Mouse (Mus musculus): ENCODE measurements around the gene Tmem169.
"Not testable (repeated sequence)": the region's sequence is repeated elsewhere in the genome, so short reads cannot be mapped to it uniquely, and the experiment has no call there.

Gene Tmem169

DNA sequence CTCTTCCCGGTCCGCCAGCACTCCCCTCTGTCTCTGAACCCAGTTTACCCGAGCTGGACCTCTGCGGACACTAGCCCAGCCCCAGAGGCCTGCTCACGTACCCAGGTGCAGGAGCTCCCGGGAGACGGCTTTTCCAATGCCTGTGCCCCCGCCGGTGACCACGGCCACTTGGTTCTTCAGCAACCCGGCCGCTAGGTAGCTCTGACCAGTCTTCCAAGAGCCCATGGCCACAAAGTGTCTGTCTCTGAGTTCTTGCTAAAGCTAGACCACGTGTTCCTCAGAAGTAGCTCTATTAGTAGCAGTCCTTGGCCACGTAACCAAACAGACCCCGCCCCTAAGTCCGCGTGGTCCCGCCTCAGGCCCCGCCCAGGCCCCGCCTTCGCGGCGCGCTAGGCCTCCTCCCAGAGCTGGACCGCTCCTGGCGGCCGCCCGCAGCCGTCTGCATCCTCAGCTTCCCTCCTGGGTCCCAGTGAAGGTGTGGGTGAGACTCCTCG, at the start of gene Tmem169, which contains the start of gene Pecr:
Gene Tmem169, plus strand, starts transcription at position 378 of the 494 bp plus-strand sequence.
Gene Pecr, minus strand, starts transcription at position 323 of the 494 bp plus-strand sequence.
- in situ Hi-C loops (cut with MboI; ENCODE audit: low pct_unique_long_range_greater_than_20kb in 1 of 2, low sequenced_read_pairs in 2 of 2, unreplicated experiment in 1 of 2), result no loop called here

DNA sequence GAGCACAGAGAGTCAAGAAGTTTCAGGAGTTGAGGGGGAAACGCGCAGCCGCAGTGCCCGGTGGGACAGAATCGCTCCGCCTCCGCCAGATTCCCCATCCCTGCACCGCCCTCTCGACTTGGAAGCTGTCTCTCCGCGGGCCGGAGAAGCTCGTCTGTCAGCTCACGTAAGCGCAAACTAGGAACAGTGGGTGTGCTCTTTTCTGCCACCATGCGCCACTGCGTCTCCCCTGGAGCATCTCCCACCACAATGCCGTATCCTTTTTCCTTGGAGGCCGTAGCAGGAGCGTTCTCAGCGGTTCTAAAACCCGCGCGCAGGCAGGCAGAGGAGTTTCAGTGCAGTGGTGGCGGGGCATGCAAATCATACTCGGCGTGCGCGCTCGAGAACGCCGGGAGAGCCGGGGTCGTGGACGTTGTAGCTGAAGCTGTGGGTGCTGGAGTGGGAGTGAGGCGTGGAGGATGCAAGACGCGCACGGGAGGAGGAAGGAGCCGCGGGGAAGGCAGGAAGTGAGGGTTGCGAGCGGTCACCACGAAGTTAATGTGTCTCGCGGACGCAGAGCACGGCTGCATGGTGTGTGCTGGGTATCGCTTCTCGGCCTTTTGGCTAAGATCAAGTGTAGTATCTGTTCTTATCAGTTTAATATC, 47.7 kb upstream of the Tmem169 start:
- in situ Hi-C loops (cut with MboI; ENCODE audit: low pct_unique_long_range_greater_than_20kb in 1 of 2, low sequenced_read_pairs in 2 of 2, unreplicated experiment in 1 of 2), result not testable (repeated sequence)

DNA sequence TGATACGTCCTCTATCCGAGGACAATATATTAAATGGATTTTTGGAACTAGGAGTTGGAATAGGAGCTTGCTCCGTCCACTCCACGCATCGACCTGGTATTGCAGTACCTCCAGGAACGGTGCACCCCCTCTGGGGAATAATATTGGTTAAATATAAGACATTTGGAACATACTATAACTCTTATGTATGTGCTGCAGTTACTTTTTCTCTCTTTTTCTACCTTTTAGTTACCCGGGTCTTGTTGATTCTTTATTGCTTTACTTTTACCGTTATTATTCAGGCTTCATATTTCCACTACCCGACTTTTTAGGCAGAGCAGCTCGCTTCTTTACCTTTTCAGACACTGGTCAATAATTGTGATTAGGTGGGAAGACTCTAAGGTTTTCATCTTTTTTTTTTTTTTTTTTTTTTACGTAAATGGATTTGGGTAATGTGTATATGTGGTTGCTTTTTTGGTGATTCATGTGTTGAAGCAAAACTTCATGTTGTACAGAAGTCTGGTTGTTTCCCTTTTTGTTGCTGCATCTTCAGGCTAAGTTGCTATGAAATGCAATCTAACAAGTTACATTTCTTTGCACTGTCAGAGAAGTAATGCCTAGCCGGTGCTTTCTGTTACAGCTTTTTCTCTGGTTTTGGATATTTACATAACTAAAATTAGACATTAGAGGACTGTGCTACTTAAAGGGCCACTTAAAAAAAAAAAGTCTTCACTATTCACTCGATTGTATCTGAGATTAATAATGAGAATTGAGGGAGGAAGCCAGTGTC, 47.0 kb upstream of the Tmem169 start:
- in situ Hi-C loops (cut with MboI; ENCODE audit: low pct_unique_long_range_greater_than_20kb in 1 of 2, low sequenced_read_pairs in 2 of 2, unreplicated experiment in 1 of 2), result no loop called here

DNA sequence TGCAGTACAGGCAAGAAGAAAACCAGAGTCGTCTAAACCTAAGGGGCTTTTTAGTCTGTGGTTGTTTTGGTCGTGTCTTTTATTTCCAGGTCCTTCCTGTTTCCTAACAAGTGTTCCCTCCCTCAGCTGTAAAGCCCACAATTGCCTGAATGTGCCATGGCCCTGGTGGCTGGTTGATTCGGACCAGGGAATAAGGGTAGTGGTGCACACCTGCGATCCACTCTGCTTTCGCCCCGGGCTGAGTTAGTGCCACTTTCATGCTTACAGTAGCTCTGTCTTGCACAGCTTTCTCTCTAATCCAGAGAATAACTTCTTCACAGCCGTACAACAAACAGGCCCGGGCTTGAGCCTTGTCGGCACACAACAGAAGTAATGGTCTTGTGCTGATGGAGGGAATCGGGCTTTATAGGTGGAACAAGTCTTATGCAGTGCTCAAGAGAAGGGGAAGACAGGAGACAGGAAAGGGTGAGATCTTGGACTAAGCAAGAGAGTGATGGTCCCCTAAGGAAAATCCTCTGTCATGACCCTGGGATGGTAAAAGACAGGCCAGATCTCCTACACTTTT, 46.1 kb upstream of the Tmem169 start:
- in situ Hi-C loops (cut with MboI; ENCODE audit: low pct_unique_long_range_greater_than_20kb in 1 of 2, low sequenced_read_pairs in 2 of 2, unreplicated experiment in 1 of 2), result no loop called here

DNA sequence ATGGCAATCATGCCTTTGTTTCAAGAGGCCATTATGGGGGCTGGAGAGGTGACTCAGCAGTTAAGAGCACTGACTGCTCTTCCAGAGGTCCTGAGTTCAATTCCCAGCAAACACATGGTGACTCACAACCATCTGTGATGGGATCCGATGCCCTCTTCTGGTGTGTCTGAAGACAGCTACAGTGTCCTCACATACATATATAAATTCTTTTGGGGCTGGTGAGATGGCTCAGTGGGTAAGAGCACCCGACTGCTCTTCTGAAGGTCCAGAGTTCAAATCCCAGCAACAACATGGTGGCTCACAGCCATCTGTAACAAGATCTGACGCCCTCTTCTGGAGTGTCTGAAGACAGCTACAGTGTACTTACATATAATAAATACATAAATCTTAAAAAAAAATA, 45.1 kb upstream of the Tmem169 start:
- in situ Hi-C loops (cut with MboI; ENCODE audit: low pct_unique_long_range_greater_than_20kb in 1 of 2, low sequenced_read_pairs in 2 of 2, unreplicated experiment in 1 of 2), result not testable (repeated sequence)

DNA sequence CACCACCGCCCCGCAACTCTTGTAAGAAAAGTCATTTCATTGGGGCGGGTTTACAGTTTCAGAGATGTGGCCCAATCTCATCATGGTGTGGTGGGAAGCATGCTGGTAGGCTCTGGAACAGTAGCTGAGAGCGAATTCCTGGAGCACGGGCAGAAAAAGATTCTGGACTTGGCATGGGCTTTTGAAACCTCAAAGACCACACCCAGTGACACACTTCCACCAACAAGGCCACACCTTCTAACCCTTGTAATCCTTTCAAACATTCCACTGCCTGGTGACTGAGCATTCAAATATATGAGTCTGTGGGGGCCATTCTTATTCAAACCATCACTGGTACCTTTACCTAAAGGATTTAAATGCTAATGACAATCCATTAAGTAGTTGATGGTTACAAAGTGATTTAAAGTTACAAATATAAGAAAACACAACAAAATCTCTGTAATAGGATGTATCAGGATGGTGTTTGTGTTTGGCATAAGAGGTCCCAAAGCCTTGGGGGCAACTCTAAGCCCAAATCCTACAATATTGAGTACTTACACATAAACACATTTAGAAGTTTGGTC, 41.5 kb upstream of the Tmem169 start:
- in situ Hi-C loops (cut with MboI; ENCODE audit: low pct_unique_long_range_greater_than_20kb in 1 of 2, low sequenced_read_pairs in 2 of 2, unreplicated experiment in 1 of 2), result no loop called here

DNA sequence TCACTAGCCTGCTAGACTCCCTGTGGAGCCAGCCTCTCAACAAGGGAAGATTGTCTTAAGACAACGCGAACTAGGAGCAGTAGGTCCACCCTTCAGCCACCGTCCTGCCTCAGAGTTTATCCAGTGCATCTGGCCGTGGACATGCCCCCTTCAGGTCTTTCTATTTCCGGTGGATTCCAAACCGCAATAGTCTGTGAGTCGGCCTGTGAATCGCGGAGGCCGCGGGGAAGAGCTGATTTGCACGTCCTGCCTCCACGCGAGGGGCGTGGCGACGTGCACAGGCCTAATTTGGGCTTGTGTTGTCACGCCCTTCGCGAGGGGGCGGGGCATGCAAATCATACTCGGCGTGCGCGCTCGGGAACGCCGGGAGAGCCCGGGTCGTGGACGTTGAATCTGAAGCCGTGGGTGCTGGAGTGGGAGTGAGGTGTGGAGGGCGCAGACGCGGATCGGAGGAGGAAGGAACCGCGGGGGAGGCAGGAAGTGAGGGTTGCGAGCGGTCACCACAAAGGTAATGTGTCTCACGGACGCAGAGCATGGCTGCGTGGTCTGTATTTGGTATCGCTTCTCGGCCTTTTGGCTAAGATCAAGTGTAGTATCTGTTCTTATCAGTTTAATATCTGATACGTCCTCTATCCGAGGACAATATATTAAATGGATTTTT, 40.4 kb upstream of the Tmem169 start:
- in situ Hi-C loops (cut with MboI; ENCODE audit: low pct_unique_long_range_greater_than_20kb in 1 of 2, low sequenced_read_pairs in 2 of 2, unreplicated experiment in 1 of 2), result no loop called here

DNA sequence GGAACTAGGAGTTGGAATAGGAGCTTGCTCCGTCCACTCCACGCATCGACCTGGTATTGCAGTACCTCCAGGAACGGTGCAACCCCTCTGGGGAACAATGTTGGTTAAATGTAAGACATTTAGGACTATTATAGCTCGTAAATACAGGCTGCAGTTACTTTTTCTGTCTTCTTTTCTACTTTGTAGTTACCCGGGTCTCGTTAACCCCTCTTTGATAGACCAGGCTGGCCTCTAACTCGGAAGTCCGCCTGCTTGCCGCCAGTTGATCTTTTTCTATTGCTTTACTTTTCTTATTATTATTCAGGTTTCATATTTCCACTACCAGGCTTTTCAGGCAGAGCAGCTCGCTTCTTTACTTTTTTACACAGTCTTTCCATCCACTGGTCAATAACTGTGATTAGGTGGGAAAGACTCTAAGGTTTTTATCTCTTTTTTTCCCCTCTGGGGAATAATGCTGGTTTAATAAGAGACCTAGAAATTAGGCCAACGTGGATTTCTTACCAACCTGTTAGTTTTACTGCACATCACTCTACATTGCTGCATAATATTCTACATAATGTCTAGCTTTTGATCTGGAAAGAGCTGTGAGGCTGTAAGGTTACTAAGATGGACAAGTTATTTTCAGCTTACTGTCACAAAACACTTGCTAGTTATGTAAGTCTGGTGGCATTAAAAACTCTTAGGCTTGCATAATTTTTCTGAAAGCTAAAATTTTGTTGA, 39.7 kb upstream of the Tmem169 start:
- in situ Hi-C loops (cut with MboI; ENCODE audit: low pct_unique_long_range_greater_than_20kb in 1 of 2, low sequenced_read_pairs in 2 of 2, unreplicated experiment in 1 of 2), result no loop called here

DNA sequence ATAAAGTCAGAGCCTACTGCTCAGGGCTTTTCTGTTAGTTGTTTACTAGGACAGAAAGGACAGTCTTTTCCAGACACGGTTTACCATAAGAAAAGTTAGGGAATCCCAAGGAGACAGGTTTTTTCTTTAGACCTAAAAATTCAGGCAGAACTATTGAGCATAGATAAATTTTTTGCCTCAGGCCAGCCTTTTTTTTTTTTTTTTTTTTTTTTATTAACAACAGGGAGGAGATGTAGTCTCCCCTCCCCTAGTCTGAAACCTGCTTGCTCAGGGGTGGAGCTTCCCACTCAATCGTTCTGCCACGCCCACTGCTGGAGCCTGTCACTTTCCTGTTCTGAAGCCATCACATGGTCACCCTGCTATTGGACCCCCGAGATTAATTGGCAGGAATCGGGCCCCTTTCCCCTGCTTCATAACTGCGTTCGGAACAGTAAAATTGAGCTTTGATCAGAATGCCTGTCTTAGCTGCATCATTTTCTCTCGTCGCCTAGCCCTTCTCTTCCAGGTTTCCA, 35.9 kb upstream of the Tmem169 start:
- in situ Hi-C loops (cut with MboI; ENCODE audit: low pct_unique_long_range_greater_than_20kb in 1 of 2, low sequenced_read_pairs in 2 of 2, unreplicated experiment in 1 of 2), result not testable (repeated sequence)

DNA sequence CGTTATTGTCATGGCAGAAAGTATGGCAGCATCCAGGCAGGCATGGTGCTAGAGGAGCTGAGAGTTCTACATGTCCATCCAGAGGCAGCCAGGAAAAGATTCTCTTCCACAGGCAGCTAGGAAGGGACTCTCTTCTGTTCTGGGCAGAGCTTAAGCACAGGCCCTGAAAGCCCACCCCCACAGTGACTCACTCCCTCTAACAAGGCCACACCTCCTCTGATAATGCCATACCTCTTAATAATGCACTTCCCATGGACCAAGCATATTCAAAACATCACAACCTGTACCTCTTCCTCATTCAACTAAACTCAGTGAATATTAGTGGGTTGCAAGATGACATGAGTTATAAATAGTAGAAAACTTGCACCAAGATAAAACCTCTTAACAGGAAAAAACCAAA, 32.4 kb upstream of the Tmem169 start:
- in situ Hi-C loops (cut with MboI; ENCODE audit: low pct_unique_long_range_greater_than_20kb in 1 of 2, low sequenced_read_pairs in 2 of 2, unreplicated experiment in 1 of 2), result no loop called here

DNA sequence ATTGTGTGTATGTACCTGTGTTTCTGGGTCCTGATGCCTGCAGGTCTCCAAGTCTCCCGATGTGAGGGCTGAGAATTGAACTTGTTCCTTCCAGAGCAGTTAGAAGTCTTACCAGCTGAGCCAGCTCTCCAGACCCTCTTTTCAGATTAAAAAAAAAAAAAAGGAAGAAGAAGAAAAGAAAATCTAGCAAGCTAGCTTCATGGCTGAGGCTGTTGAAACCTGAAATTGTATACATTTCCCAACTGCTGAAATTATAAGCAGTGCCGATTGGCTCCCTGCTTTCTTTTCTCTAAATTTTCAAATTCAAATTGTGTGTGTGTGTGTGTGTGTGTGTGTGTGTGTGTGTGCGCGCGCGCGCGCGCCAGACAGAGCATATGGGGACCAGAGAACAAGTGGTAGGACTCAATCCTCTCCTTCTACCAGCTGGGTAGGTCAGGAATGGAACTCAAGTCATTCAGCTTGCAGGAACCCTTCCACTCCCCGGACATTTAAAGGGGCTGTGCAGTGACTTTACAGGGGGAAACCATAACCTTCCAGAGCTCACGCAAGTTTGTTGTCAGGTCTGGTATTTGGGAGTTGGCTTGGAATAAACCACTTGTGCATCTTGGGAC, 30.2 kb upstream of the Tmem169 start:
- in situ Hi-C loops (cut with MboI; ENCODE audit: low pct_unique_long_range_greater_than_20kb in 1 of 2, low sequenced_read_pairs in 2 of 2, unreplicated experiment in 1 of 2), result no loop called here

DNA sequence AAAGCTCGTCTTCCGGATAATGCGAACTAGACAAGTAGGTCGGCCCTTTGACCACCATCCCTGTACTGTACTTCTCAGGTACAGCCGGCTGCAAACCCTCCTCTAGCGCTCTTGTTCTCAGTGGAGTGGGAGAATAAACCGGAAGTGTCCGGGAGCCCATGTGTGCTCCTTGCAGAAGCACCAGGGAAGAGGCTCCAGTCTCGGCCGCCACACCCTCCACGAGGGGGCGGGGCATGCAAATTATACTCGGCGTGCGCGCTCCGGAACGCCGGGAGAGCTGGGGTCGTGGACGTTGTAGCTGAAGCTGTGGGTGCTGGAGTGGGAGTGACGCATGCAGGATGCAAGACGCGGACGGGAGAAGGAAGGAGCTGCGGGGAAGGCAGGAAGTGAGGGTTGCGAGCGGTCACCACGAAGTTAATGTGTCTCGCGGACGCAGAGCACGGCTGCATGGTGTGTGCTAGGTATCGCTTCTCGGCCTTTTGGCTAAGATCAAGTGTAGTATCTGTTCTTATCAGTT, 29.6 kb upstream of the Tmem169 start:
- in situ Hi-C loops (cut with MboI; ENCODE audit: low pct_unique_long_range_greater_than_20kb in 1 of 2, low sequenced_read_pairs in 2 of 2, unreplicated experiment in 1 of 2), result no loop called here

DNA sequence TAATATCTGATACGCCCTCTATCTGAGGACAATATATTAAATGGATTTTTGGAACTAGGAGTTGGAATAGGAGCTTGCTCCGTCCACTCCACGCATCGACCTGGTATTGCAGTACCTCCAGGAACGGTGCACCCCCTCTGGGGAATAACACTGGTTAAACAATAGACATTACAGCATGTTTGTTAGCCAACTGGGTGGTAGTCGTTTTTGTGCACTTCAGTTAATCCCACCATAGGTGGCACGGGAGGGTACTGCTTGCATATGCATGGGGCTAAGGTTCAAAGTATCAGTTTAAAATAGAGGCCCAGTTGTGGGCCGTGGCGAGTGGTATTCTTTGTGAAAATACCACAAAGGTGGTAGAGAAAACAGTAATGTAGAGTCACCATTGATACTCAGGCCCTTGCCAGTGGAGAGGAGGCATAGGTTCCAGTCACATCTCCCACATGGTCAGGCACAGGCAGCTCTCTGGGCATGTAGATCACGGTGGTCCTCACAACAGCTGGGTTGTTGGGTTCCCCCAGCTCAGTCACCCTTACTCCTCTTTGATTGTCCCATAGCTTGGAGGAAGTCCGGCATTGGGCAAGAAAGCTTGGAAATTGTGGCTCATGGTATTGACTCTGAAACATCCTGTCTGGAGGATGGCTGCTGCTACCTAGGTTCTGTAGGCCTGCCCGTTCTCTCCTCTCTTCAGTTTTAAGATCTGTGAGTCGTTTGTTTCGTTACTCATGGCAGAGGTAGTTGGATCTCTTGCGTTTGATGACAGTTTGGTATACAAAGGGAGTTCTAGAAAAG, 28.9 kb upstream of the Tmem169 start:
- in situ Hi-C loops (cut with MboI; ENCODE audit: low pct_unique_long_range_greater_than_20kb in 1 of 2, low sequenced_read_pairs in 2 of 2, unreplicated experiment in 1 of 2), result no loop called here

DNA sequence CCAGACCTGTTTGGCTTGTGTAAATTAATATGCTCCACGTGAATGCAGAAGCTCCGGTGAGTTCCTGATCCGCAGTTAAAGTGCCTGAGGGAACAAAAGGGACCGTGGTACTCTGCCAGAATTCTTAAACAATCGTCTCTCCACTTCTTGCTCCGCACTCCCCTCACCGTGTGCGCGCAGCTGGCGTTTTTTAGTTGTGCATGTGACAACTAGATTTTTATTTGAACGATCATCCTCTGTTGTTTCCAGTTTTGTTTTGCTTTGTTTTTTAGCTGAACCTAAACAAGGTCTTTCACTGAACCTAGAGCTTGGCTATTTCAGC, 28.4 kb upstream of the Tmem169 start:
- in situ Hi-C loops (cut with MboI; ENCODE audit: low pct_unique_long_range_greater_than_20kb in 1 of 2, low sequenced_read_pairs in 2 of 2, unreplicated experiment in 1 of 2), result no loop called here

DNA sequence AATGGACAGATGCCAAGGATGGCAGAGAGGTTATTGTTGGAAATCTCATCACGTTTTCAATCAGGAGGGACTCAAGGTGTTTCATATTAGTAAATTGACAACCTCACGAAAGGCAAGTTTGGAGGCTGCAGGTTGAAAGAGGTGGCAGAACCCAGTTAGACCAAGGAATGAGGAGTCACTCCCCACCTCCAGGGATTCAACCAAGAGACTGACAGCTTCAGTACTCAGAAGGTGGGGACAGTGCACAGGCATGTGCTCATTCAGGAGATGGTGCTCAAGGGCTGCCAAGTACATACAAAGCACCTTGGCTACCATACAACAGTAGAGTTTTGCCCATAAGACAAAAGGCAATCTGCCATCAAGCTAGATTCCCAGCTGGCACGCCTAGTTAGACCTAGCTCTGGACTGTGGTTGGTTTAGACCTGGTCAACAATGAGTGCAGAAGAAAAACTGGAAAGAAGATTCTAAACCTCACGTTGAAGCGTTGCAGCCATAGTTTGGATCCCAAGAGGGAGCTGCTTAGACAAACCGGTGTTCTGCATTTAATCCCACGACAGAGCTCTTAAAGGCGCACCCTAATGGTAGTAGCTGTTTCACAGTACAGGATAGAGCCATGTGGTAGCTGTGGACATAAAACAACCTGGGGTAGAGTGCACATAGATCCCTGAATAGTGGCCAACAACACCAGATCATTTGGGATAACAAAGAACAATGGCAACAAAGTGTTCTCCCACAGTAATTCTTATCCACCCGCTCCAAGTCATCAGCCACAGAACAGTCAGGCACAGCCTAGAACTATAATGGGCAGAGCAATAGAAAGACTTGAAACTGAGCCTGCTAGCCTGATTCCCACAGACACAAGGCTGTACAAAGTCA, 27.6 kb upstream of the Tmem169 start:
- in situ Hi-C loops (cut with MboI; ENCODE audit: low pct_unique_long_range_greater_than_20kb in 1 of 2, low sequenced_read_pairs in 2 of 2, unreplicated experiment in 1 of 2), result no loop called here

DNA sequence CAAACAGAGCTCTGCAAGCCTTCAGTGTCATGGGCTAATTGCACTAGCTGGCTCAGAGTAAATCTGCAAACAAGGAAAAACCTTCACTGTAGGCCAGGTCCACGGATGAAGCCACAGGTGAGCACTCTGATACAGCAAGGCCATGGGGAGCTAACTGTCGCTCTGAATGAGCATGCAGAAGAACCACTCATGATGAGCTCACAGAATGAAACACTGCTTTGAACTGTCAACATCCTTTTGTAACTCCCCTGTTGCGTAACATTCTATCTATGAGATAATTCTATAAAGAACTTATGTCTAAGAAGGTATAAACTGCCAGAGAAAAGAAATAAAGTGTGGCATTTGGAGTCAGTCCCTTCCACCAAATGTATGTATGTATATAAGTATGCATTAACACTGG, 21.1 kb upstream of the Tmem169 start:
- in situ Hi-C loops (cut with MboI; ENCODE audit: low pct_unique_long_range_greater_than_20kb in 1 of 2, low sequenced_read_pairs in 2 of 2, unreplicated experiment in 1 of 2), result no loop called here
